Mouse (Mus musculus): Measurements from ENCODE around the gene Arl6ip5. TPM values are rescaled to one million over a fixed set of nuclear protein-coding genes. Genes with fewer than 3 reads are reported as not detected.

Arl6ip5 gene
- total RNA-seq, 1 experiment from 2014 or later, result 130 TPM

DNA sequence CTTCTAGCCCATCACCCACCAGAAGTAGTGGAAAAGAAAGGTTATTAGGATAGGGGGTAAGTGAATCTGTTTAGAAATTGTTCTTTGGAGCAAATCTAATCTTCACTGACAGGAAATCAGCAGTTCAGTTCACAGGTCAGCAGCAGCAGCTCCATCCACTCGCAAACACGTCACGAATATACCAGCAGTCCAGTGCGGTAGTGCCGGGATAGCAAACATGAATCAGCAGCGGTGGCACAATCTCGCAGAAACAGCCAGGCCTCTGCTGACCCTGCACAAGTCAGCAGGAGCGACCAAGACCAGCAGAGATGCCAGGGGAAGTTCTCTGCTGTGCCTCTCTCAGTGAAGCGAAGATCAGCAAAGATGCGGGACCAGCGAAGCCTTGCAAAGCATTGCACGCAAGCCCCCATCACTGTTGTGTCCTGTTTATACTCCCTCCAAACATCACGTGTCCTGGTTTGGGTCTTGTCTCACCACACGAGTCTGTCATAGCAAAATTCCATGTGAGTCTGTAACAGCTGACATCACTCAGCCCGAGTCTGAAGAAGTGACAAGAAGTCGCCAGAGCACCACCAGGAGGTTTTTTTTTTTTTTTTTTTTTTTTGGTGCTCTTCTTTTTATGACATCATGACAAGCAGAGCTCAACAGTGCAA, 62.7 kb downstream of the Arl6ip5 start:
- no peak for DNase-seq

- no peak for DNase-seq
These were observed 63.3 kb downstream of the Arl6ip5 start for GRCm38 (mm10) chr6:97273777-97274176.

DNA sequence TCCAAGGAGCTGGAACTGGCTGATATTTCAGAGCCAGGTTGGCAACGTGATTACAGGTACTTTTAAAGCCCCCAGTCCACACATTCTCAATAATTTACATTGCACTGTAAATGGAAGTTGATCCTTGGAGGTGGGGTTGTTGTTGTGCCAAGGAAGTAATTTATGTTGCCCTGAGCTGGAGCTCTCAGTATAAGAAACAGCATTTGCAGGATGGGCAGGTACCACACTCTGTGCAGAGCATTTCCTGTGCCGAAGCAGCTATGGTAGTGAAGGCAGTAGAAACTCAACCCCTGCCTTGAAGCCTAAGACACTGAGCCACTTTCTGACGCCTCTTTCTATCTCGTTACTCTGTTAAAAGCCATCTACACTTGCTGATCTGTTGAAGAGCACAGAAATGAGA, 65.3 kb downstream of the Arl6ip5 start:
- DNase-seq, result no peak

GRCm38 (mm10) chr6:97276366-97276765, 65.9 kb downstream of the Arl6ip5 start:
- no peak for DNase-seq

GRCm38 (mm10) chr6:97276890-97277497, 66.5 kb downstream of the Arl6ip5 start:
- no peak for DNase-seq

DNA sequence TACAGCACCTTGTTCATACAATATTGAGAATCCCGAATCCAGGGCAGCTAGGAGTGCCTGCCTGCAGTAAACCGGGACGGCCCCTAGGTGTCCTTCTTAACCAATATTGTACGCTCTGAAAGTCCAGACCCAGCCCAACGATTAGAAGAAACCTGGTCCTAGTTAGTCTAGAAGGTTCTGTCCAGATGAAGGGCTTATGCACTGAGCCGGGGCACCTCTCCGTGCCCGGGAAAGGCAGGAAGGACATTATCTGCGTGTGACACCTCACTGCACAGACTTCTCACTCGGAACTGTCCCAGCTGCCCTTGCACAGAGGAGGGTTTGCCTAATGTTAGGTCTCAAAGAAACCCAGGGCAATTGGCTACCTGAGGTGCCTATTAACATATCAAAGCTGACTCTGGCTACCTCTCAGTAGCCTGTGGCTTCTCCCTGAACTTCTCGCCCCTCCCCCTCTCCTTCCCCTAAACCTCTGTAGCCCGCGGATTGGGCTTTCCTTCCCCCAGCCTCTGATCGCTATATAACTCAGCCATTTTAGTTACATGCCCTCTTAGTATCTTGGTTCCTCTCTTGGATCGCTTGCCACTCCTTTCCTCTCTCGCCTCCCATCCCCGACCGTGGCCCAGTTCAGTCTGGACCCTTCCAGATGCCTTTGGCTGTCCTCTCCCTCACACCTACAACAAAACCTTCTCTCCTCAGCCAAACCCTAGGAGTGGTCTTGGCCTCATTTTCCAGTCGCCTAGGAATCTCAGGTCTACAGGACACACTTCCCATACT, 67.7 kb downstream of the Arl6ip5 start:
- peak; percentile 72 for DNase-seq

- DNase-seq, result no peak
These were observed 68.4 kb downstream of the Arl6ip5 start for GRCm38 (mm10) chr6:97278878-97279277.

Other genes starting within 250 kb of the Arl6ip5 start
- 1.9 and 2.2 TPM in 2 replicates for gene Fam19a4, start 150.3 kb upstream of the Arl6ip5 start, total RNA-seq (2021)
- gene Eogt, start 61.5 kb upstream of the Arl6ip5 start, total RNA-seq (2021), result 39.1 and 65.3 TPM in 2 replicates
- gene Tmf1, start 31.6 kb upstream of the Arl6ip5 start, total RNA-seq (2021), result 45.8 and 49.5 TPM in 2 replicates
- 59.7 and 61.6 TPM in 2 replicates for gene Uba3, start 5.0 kb upstream of the Arl6ip5 start, total RNA-seq (2021)
- not detected in 2 replicates for gene Lmod3, start 42.1 kb downstream of the Arl6ip5 start, total RNA-seq (2021)